Mouse (Mus musculus) liver, adult 2 months (tissue): ENCODE measurements at regions not wholly inside any gene's neighbourhood (a gene's known extent, or its start where the extent isn't known, plus 50 kb on each side); places are given as distances from the start of the nearest gene placed in this dataset.

ENCODE experiments used
- DNase-seq: peaks from one replicate; pipeline ENCODE4 v3.0.0-alpha.2; 2011; ENCODE audit warnings: low read depth, low spot score; ENCODE audit errors: extremely low read depth
- H3K27ac ChIP-seq: fragments of 200-500 bp; replicated peaks from 2 replicates; pipeline ENCODE4 v1.5.1; 2012; ENCODE audit warnings: low read depth, mild to moderate bottlenecking, control low read depth, inconsistent platforms, low read length; ENCODE audit not compliant: insufficient read depth
- H3K27me3 ChIP-seq: fragments of 200-500 bp; 2 replicates; pipeline ENCODE4 v1.6.1; 2012; ENCODE audit warnings: mild to moderate bottlenecking, moderate library complexity, low read length, inconsistent platforms; ENCODE audit not compliant: control insufficient read depth, insufficient read depth
- H3K36me3 ChIP-seq: fragments of 200-500 bp; 2 replicates; pipeline ENCODE4 v1.6.1; 2012; ENCODE audit warnings: low read length, inconsistent platforms; ENCODE audit not compliant: control insufficient read depth, insufficient read depth
- H3K4me1 ChIP-seq: fragments of 200-500 bp; 2 replicates; pipeline ENCODE4 v1.6.1; 2011; ENCODE audit warnings: low read length; ENCODE audit not compliant: control insufficient read depth, insufficient read depth
- H3K4me3 ChIP-seq: fragments of 200-500 bp; 2 replicates; pipeline ENCODE4 v1.5.1; 2011; ENCODE audit warnings: low read depth, mild to moderate bottlenecking, control low read depth, low read length, moderate library complexity; ENCODE audit not compliant: insufficient read depth
- H3K79me2 ChIP-seq: fragments of 200-500 bp; 2 replicates; pipeline ENCODE4 v1.6.1; 2012; ENCODE audit warnings: inconsistent platforms, mild to moderate bottlenecking, low read length, moderate library complexity; ENCODE audit not compliant: control insufficient read depth, insufficient read depth
- H3K9ac ChIP-seq: fragments of 200-500 bp; 2 replicates; pipeline ENCODE4 v1.6.1; 2012; ENCODE audit warnings: low read depth, mild to moderate bottlenecking, control low read depth, inconsistent platforms, low read length
- CTCF ChIP-seq: fragments of 200-500 bp; IDR thresholded peaks from 2 replicates; pipeline ENCODE4 v1.5.1; 2011; ENCODE audit warnings: low read depth, low read length, control low read depth
- POLR2A ChIP-seq: fragments of 200-500 bp; IDR thresholded peaks from 2 replicates; pipeline ENCODE4 v1.6.1; 2011; ENCODE audit warnings: low read length, control low read depth; ENCODE audit not compliant: insufficient read depth; ENCODE audit errors: extremely low read depth
- WGBS: fragments of 180-500 bp; shearing (Covaris S2); methylation state at CpG from one replicate; pipeline ENCODE4 v1.1.7; 2018; 5-methylcytosine and 5-hydroxymethylcytosine counted together

DNA sequence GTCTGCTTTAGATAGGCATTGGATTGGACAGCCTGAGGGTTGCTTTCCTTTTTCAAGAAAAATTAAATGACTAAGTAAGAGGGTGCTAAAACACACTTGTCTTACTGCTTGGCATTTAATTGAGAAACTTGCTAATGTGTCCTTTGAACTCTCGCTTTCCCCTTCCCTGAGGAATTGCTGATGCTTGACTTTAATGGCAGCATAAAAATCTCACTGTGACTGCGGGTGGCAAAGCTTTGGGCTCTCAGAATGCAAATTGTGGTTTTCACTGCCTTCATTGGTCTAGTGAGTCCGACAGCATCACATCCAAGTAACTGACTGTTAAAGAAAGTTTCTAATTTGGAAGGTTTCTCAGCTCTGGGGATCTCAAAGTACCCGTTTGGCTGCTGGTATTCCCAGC lies 76.1 kb upstream of the Olfm4 start:
- no peak for DNase-seq
- no peak overlapping the region for H3K4me3 ChIP-seq

DNA sequence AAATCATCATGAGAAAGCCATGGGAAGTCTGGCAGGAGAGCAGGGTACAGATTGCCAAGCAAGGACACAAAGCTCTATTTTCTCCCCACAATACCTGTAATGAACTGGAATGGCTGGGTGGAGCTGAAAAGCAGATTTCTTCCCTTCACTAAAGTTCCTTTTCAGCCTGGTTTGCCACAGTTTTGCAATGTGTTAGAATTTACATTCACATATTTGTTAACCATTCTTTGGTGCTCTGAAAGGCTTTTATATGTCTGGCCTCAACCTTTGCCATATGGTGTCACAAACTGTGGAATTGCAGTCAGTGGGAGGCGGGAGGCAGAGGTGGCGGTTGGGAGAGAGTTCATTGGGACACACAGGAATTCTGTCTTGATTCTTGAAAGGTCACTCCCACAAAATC lies 78.3 kb upstream of the Olfm4 start:
- Histone ChIP-seq H3K4me3 (no peak overlapping the region), H3K27ac (no peak overlapping the region), H3K36me3 (no peaks in the 10 kb centered on the region), H3K27me3 (no peaks in the 10 kb centered on the region), H3K9ac (no peak overlapping the region), H3K4me1 (no peaks in the 10 kb centered on the region), H3K79me2 (no peaks in the 10 kb centered on the region)
- WGBS: 78% methylated on average over 2 of the region's 2 CpGs
- DNase-seq: no peak
- TF ChIP-seq CTCF (no peak), POLR2A (no peak)

More for the DNA sequence above, 76.1 kb upstream of the Olfm4 start:
- Histone ChIP-seq H3K4me1 (no peaks in the 10 kb centered on the region), H3K9ac (no peak overlapping the region), H3K36me3 (no peaks in the 10 kb centered on the region), H3K27ac (no peak overlapping the region), H3K79me2 (no peaks in the 10 kb centered on the region), H3K27me3 (no peaks in the 10 kb centered on the region)
- WGBS: 55% methylated on average over 4 of the region's 4 CpGs
- TF ChIP-seq CTCF (no peak), POLR2A (no peak)

DNA sequence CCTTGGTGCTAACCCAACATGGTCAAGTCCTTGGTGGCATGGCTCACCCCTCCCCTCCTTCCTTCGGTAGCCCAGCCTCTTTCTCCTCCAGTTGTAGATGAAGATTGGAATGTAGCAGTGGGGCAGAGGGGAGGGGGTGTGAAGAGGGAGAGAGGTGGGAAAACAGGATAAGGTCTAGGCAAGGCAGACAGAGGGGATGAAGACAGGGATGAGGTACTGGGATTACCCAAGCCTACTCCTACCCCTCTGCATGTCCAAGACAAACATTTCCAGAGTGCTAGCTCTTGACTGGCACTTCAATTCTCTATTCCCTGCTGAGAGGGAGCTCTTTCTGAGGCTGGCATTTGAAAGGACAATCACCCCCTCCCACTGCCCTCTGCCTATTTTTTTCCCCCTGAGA lies 81.5 kb upstream of the Olfm4 start:
- H3K27me3 ChIP-seq: no peaks in the 10 kb centered on the region
- H3K27ac ChIP-seq: no peak overlapping the region
- DNase-seq: no peak
- no peaks in the 10 kb centered on the region for H3K79me2 ChIP-seq
- no peak overlapping the region for H3K9ac ChIP-seq
- H3K36me3 ChIP-seq: no peaks in the 10 kb centered on the region
- no peaks in the 10 kb centered on the region for H3K4me1 ChIP-seq
- TF ChIP-seq CTCF: no peak
- no peak for TF ChIP-seq POLR2A
- H3K4me3 ChIP-seq: no peak overlapping the region
- 31% methylated on average over 1 of the region's 1 CpGs for WGBS

GRCm38 (mm10) chr14:79898240-79898639 lies 85.6 kb upstream of the Olfm4 start:
- Histone ChIP-seq H3K36me3 (no peaks in the 10 kb centered on the region), H3K27ac (no peak overlapping the region), H3K4me3 (no peak overlapping the region), H3K27me3 (no peaks in the 10 kb centered on the region), H3K9ac (no peak overlapping the region), H3K4me1 (no peaks in the 10 kb centered on the region), H3K79me2 (no peaks in the 10 kb centered on the region)
- no peak for DNase-seq
- TF ChIP-seq CTCF (no peak), POLR2A (no peak)
- WGBS: 2% methylated on average over 5 of the region's 5 CpGs

- no peaks in the 10 kb centered on the region for H3K4me1 ChIP-seq
- H3K79me2 ChIP-seq: no peaks in the 10 kb centered on the region
- TF ChIP-seq CTCF (no peak), POLR2A (no peak)
- H3K4me3 ChIP-seq: no peak overlapping the region
- 87% methylated on average over 4 of the region's 4 CpGs for WGBS
- H3K9ac ChIP-seq: no peak overlapping the region
- no peak for DNase-seq
- H3K36me3 ChIP-seq: no peaks in the 10 kb centered on the region
- no peak overlapping the region for H3K27ac ChIP-seq
- no peaks in the 10 kb centered on the region for H3K27me3 ChIP-seq
Observed at GRCm38 (mm10) chr14:79893241-79893640, 90.6 kb upstream of the Olfm4 start.

GRCm38 (mm10) chr14:79890682-79891081 lies 93.2 kb upstream of the Olfm4 start:
- H3K36me3 ChIP-seq: no peaks in the 10 kb centered on the region
- no peak overlapping the region for H3K9ac ChIP-seq
- DNase-seq: no peak
- H3K27me3 ChIP-seq: peaks cover 2% of the 10 kb centered on the region; the same call in 1 of the 2 replicates
- no peaks in the 10 kb centered on the region for H3K4me1 ChIP-seq
- no peak overlapping the region for H3K4me3 ChIP-seq
- H3K27ac ChIP-seq: no peak overlapping the region
- 71% methylated on average over 2 of the region's 2 CpGs for WGBS
- TF ChIP-seq CTCF (no peak), POLR2A (no peak)
- no peaks in the 10 kb centered on the region for H3K79me2 ChIP-seq
